Mouse (Mus musculus) myocyte (in vitro differentiated cells): ENCODE results near the gene Timm8a2. TPM values are rescaled to one million over a fixed set of nuclear protein-coding genes. Genes with fewer than 3 reads are reported as not detected.

ENCODE experiments used
- H3K27me3 ChIP-seq: one replicate; pipeline ENCODE4 v1.6.1; 2011; ENCODE audit not compliant: control insufficient read depth, insufficient read depth, insufficient read length
- H3K36me3 ChIP-seq: one replicate; pipeline ENCODE4 v1.6.1; 2011; ENCODE audit not compliant: control insufficient read depth, insufficient read depth
- H3K4me2 ChIP-seq: one replicate; pipeline ENCODE4 v1.6.1; 2011; ENCODE audit warnings: low read depth, control low read depth
- H3K4me3 ChIP-seq: one replicate; pipeline ENCODE4 v1.5.1; 2011; ENCODE audit warnings: mild to moderate bottlenecking, control low read depth, moderate library complexity
- H3K79me2 ChIP-seq: one replicate; pipeline ENCODE4 v1.6.1; 2011; ENCODE audit not compliant: control insufficient read depth, insufficient read depth
- H3ac ChIP-seq: one replicate; pipeline ENCODE4 v1.6.1; 2011; ENCODE audit not compliant: control insufficient read depth, insufficient read length
- CEBPB ChIP-seq: IDR thresholded peaks from 2 replicates; pipeline ENCODE4 v1.6.1; 2011; ENCODE audit warnings: mild to moderate bottlenecking, moderate library complexity; ENCODE audit not compliant: poor library complexity, insufficient read depth, severe bottlenecking
- E2F4 ChIP-seq: IDR thresholded peaks from one replicate; pipeline ENCODE4 v1.6.1; 2011; ENCODE audit warnings: mild to moderate bottlenecking, control low read depth, moderate library complexity; ENCODE audit not compliant: insufficient read depth
- MAX ChIP-seq: IDR thresholded peaks from one replicate; pipeline ENCODE4 v1.6.1; 2011; ENCODE audit warnings: low read depth, mild to moderate bottlenecking, control low read depth
- MYOD1 ChIP-seq, 3 experiments: IDR thresholded peaks; one replicate each; pipeline ENCODE4 v1.6.1; 2011; ENCODE audit warnings: control low read depth in 2 of 3, low read depth in 2 of 3, mild to moderate bottlenecking in 2 of 3, moderate library complexity in 1 of 3; ENCODE audit not compliant: insufficient read length in 2 of 3, control insufficient read depth in 1 of 3
- MYOG ChIP-seq, 3 experiments: IDR thresholded peaks; one replicate each; pipeline ENCODE4 v1.6.1; 2011; ENCODE audit warnings: control low read depth in 2 of 3, low read depth in 2 of 3, mild to moderate bottlenecking in 2 of 3; ENCODE audit not compliant: insufficient read length in 2 of 3, control insufficient read depth in 1 of 3, insufficient read depth in 1 of 3
- POLR2A ChIP-seq: IDR thresholded peaks from one replicate; pipeline ENCODE4 v1.6.1; 2011; ENCODE audit warnings: low read depth, mild to moderate bottlenecking, control low read depth, moderate library complexity; ENCODE audit not compliant: insufficient read length
- POLR2AphosphoS2 ChIP-seq: IDR thresholded peaks from one replicate; pipeline ENCODE4 v1.6.1; 2011; ENCODE audit warnings: low read depth, control low read depth; ENCODE audit not compliant: insufficient read length
- REST ChIP-seq: IDR thresholded peaks from one replicate; pipeline ENCODE4 v1.6.1; 2011; ENCODE audit warnings: mild to moderate bottlenecking, control low read depth, moderate library complexity; ENCODE audit not compliant: insufficient read depth, insufficient read length
- SRF ChIP-seq: IDR thresholded peaks from one replicate; pipeline ENCODE4 v1.6.1; 2011; ENCODE audit warnings: low read depth; ENCODE audit not compliant: control insufficient read depth, insufficient read length
- TCF12 ChIP-seq: IDR thresholded peaks from one replicate; pipeline ENCODE4 v1.6.1; 2011; ENCODE audit warnings: mild to moderate bottlenecking, control low read depth; ENCODE audit not compliant: poor library complexity, insufficient read depth, severe bottlenecking
- TCF3 ChIP-seq: IDR thresholded peaks from one replicate; pipeline ENCODE4 v1.6.1; 2011; ENCODE audit warnings: low read depth, control low read depth; ENCODE audit not compliant: insufficient read length
- USF1 ChIP-seq: IDR thresholded peaks from one replicate; pipeline ENCODE4 v1.6.1; 2011; ENCODE audit warnings: low read depth, mild to moderate bottlenecking, control low read depth, moderate library complexity
- polyA plus RNA-seq: library from polyadenylated mRNA; unstranded; fragments of >200 nt; fragmentation: generic; extraction: Trizol; gene quantifications from one replicate; pipeline ENCODE4 v1.2.1, GENCODE M21; 2012; ENCODE audit warnings: missing spikeins

The Timm8a2 gene
- polyA plus RNA-seq, 1 experiment: not detected

DNA sequence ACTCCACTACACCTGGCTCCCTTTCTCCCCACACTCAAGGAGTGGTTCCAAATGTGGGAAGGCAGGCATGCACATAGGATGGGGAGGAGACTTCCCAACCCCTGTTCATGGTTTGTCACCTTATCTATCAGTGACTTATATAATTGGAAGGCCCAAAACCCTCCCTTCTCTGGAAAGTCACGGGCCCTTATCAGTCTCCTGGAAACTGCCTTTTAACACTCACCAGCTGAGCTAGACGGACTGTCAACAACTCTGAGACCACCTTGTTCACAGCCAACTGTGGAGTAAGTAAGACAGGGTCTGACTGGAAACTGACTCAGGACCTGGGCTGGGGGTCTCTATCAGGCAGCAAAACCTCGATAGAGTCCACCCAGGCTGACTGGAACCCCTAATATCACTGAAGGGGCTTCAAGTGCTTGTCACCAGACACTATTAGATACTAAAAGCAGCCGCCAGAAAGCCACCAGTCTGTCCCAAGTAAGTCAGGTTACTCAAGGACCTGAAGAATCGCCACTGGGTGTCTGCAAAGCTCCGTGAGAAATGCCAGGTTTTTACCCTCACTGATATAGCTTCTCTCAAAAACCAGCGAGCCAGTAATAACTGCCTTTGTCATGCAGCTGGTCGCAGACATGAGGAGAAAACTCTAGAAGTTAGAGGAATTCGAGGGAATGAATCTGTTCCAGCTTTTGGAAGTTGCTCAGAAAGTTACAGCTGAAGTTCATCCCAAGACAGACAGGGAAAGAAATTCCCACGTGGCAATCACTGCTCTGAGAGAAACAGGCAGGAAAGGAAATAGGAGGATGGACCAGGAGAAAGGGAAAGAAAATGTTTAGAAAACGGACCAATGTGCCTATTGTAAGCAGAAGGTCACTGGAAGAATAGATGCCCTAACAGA lies 34.6 kb downstream of the Timm8a2 start:
- H3K4me3 ChIP-seq: no peak overlapping the region
- H3K4me2 ChIP-seq: peak overlapping the region; percentile 24

DNA sequence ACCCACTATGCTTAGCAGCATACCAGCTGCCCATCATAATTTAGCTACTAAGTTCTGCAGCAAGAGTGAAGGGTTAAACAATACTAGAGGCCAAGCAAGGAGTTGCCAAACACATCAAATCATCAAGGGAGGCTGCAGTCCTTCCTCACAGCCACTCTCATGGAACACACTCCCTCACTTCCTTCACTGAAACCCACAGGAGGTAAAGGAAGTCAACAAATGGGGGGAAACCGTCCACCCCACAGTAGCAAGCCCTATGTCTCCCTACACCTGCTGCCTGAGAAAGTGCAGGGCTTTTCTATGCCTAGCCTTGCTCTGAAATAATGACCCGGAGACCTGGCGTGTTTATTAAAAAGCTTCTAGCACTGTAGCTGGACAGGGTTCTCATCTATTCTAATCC lies 35.5 kb downstream of the Timm8a2 start:
- Histone ChIP-seq H3K4me3 (no peak overlapping the region), H3K79me2 (no peaks in the 10 kb centered on the region), H3K36me3 (no peaks in the 10 kb centered on the region), H3K27me3 (no peaks in the 10 kb centered on the region), H3K4me2 (no peak overlapping the region), H3ac (no peak overlapping the region)
- TF ChIP-seq MAX (no peak), USF1 (no peak), MYOG (IDR thresholded peaks at IDR 0.05; ENCODE audit: control insufficient read depth in 1 of 3, insufficient read depth in 1 of 3, insufficient read length in 2 of 3, low read depth in 2 of 3) (no peak), REST (no peak), E2F4 (no peak), POLR2AphosphoS2 (no peak), MYOD1 (IDR thresholded peaks at IDR 0.05; ENCODE audit: control insufficient read depth in 1 of 3, insufficient read length in 2 of 3, low read depth in 2 of 3) (no peak), TCF3 (no peak), CEBPB (no peak), POLR2A (no peak), TCF12 (no peak), SRF (no peak)

More for the DNA sequence above, 34.6 kb downstream of the Timm8a2 start:
- Histone ChIP-seq H3K27me3 (no peaks in the 10 kb centered on the region), H3K79me2 (no peaks in the 10 kb centered on the region), H3ac (no peak overlapping the region), H3K36me3 (no peaks in the 10 kb centered on the region)
- no peak for TF ChIP-seq USF1
- no peak for TF ChIP-seq SRF

DNA sequence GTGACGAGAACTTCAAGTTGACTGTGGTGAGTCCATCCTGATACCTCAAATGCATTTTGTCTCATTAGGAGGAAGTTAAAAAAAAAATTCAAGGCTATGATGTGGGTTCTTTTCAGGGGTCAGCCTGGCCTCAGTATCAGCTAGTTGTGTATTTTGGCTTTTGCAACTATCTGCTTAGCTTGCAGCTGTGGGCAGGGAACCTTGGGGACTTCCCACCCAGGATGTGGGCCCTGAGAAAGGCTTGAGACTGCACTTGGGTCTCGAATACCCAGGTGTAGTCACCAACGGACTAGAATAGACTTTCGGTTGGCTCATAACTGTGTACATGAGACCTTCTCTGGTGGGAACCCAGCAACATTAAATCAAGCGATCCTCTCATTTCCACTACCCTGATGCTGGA lies 38.9 kb downstream of the Timm8a2 start:
- H3K27me3 ChIP-seq: peaks cover 6% of the 10 kb centered on the region
- TF ChIP-seq TCF3 (no peak), MYOD1 (IDR thresholded peaks at IDR 0.05; ENCODE audit: control insufficient read depth in 1 of 3, insufficient read length in 2 of 3, low read depth in 2 of 3) (no peak), USF1 (no peak)
- no peak overlapping the region for H3ac ChIP-seq
- no peak overlapping the region for H3K4me2 ChIP-seq
- no peak overlapping the region for H3K4me3 ChIP-seq
- no peaks in the 10 kb centered on the region for H3K79me2 ChIP-seq
- no peaks in the 10 kb centered on the region for H3K36me3 ChIP-seq

DNA sequence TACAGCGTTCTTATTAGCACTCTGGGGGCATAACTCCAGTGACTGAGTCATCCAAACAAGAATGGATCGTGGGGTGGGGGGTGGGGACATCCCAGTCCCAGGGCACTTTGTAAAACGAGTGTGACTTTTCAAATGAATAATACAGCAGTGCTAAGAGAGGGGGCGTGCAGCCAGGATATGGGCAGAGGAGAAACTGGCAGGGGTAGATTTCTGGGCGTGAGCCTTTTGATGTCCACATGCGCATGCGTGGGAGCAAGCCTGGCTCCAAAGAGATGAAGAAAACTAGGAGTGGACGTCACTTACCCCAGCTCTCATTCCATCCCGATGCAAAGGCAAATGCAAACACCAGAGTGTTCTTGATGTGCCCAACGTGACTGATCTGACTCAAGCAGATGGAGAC lies 39.9 kb downstream of the Timm8a2 start:
- Histone ChIP-seq H3ac (no peak overlapping the region), H3K36me3 (no peaks in the 10 kb centered on the region), H3K4me3 (no peak overlapping the region), H3K79me2 (no peaks in the 10 kb centered on the region), H3K4me2 (peak overlapping the region; percentile 30), H3K27me3 (peaks cover 6% of the 10 kb centered on the region)
- TF ChIP-seq TCF3 (no peak), POLR2A (no peak), TCF12 (no peak), MYOD1 (IDR thresholded peaks at IDR 0.05; ENCODE audit: control insufficient read depth in 1 of 3, insufficient read length in 2 of 3, low read depth in 2 of 3) (no peak), SRF (no peak), E2F4 (no peak), MAX (no peak), MYOG (IDR thresholded peaks at IDR 0.05; ENCODE audit: control insufficient read depth in 1 of 3, insufficient read depth in 1 of 3, insufficient read length in 2 of 3, low read depth in 2 of 3) (no peak)

DNA sequence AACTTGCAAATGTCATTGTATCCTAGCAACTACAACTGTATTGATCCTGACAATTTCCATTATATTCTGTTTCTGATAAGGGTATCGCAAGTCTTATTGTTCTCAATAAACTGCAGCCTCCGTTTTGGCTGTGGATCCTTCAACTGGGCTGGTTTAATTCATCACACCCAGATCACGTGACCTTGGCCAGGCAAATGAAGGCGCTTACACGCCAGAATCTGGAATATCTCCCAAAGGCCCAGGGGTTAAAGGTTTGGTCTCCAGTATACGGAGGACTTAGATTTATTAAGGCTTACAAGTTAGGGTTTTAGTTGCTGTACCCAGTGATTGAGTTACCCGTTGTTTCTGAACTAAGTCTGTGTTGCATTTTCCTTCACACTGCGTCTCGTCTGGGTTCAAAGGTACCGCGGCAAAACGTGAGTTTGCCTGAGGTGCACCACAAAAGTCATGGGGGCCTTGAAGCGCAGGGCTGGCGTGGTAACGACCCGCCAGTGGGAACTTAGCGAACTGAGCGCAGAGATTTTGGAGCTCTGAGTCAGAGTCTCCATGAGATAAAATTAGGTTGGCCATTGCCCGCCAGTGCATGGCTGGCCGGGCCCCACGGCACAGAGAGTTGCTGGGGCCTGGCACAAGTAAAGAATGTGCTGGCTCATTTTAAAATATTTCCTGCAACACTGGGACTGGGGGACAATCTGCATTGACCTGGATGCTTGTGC lies 41.2 kb downstream of the Timm8a2 start:
- Histone ChIP-seq H3ac (no peak overlapping the region), H3K4me3 (no peak overlapping the region), H3K36me3 (no peaks in the 10 kb centered on the region), H3K4me2 (no peak overlapping the region), H3K27me3 (peaks cover 6% of the 10 kb centered on the region), H3K79me2 (no peaks in the 10 kb centered on the region)
- TF ChIP-seq POLR2AphosphoS2 (no peak), USF1 (peak; percentile 14)
